Mouse (Mus musculus) heart, embryonic 11.5 days (tissue): ENCODE data around the gene Gigyf1. TPM values are rescaled to one million over a fixed set of nuclear protein-coding genes. Genes with fewer than 3 reads are reported as not detected.
A peak's percentile ranks its signal among the peaks of the same experiment; 100 is the strongest.

Source experiments
- ATAC-seq: fragments of 200-750 bp; cut with Nextera tagmentation; replicated peaks from 2 replicates; pipeline ENCODE4 v1.8.0; 2017; ENCODE audit warnings: moderate library complexity; ENCODE audit not compliant: insufficient number of reproducible peaks, low FRiP score, low TSS enrichment
- H3K27ac ChIP-seq: fragments of 300-500 bp; sonication (generic); 2 replicates; pipeline ENCODE4 v1.5.1; 2014; ENCODE audit warnings: mild to moderate bottlenecking, low read depth, low read length
- H3K27me3 ChIP-seq: fragments of 300-500 bp; sonication (generic); 2 replicates; pipeline ENCODE4 v1.6.1; 2014; ENCODE audit warnings: mild to moderate bottlenecking, low read length, mixed read lengths; ENCODE audit not compliant: control insufficient read depth, insufficient read depth
- H3K36me3 ChIP-seq: fragments of 300-500 bp; sonication (generic); 2 replicates; pipeline ENCODE4 v1.6.1; 2014; ENCODE audit warnings: mild to moderate bottlenecking, low read length, moderate library complexity, mixed read lengths; ENCODE audit not compliant: control insufficient read depth, insufficient read depth
- H3K4me1 ChIP-seq: fragments of 300-500 bp; sonication (generic); 2 replicates; pipeline ENCODE4 v1.6.1; 2014; ENCODE audit warnings: low read length; ENCODE audit not compliant: control insufficient read depth, insufficient read depth
- H3K4me2 ChIP-seq: fragments of 300-500 bp; sonication (generic); 2 replicates; pipeline ENCODE4 v1.6.1; 2014; ENCODE audit warnings: mild to moderate bottlenecking, moderate library complexity
- H3K4me3 ChIP-seq: fragments of 300-500 bp; sonication (generic); 2 replicates; pipeline ENCODE4 v1.5.1; 2014; ENCODE audit warnings: low read depth, low read length
- H3K9ac ChIP-seq: fragments of 300-500 bp; sonication (generic); 2 replicates; pipeline ENCODE4 v1.6.1; 2014; ENCODE audit warnings: mild to moderate bottlenecking, low read depth, low read length, moderate library complexity
- H3K9me3 ChIP-seq: fragments of 300-500 bp; sonication (generic); replicated peaks from 2 replicates; pipeline ENCODE4 v1.6.1; 2016; ENCODE audit warnings: low read length; ENCODE audit not compliant: control insufficient read depth
- WGBS: fragments of 180-500 bp; shearing (Covaris S2); extraction: QIAGEN DNeasy Blood & Tissue Kit; methylation state at CpG from one replicate; pipeline ENCODE4 v1.1.7; 2014; ENCODE audit not compliant: insufficient replicate concordance; 5-methylcytosine and 5-hydroxymethylcytosine counted together
- polyA plus RNA-seq: library from polyadenylated mRNA; unstranded; fragments of >200 nt; fragmentation: Nextera tagmentation; extraction: Ambion mirVana; gene quantifications from 2 replicates; pipeline ENCODE4 v1.2.1, GENCODE M21; 2014

Gigyf1 gene
- polyA plus RNA-seq, 1 experiment from 2014 or later = 9.5 TPM

GRCm38 (mm10) chr5:137522711-137523110 is 4.4 kb downstream of the Gigyf1 start:
- Histone ChIP-seq H3K9ac (no peak overlapping the region), H3K4me1 (0 out of 2 replicates have a peak, but pooled peaks cover 7% of the 10 kb centered on the region), H3K36me3 (peaks cover 69% of the 10 kb centered on the region), H3K27ac (no peak overlapping the region), H3K4me2 (no peak overlapping the region), H3K4me3 (no peak overlapping the region), H3K9me3 (no peaks in the 10 kb centered on the region), H3K27me3 (no peaks in the 10 kb centered on the region)
- WGBS = 83% methylated on average over 11 of the region's 11 CpGs
- ATAC-seq = no peak

- Histone ChIP-seq H3K9ac (no peak overlapping the region), H3K27ac (no peak overlapping the region), H3K9me3 (no peaks in the 10 kb centered on the region), H3K4me1 (0 out of 2 replicates have a peak, but pooled peaks cover 7% of the 10 kb centered on the region), H3K4me2 (no peak overlapping the region), H3K36me3 (peaks cover 78% of the 10 kb centered on the region), H3K4me3 (no peak overlapping the region), H3K27me3 (no peaks in the 10 kb centered on the region)
- WGBS = 82% methylated on average over 25 of the region's 25 CpGs
- no peak for ATAC-seq
Measured at GRCm38 (mm10) chr5:137523396-137524250, 5.3 kb downstream of the Gigyf1 start.

GRCm38 (mm10) chr5:137524251-137524515 is 5.8 kb downstream of the Gigyf1 start:
- no peak overlapping the region for H3K9ac ChIP-seq
- no peak overlapping the region for H3K4me2 ChIP-seq
- H3K27me3 ChIP-seq = no peaks in the 10 kb centered on the region
- ATAC-seq = no peak
- H3K27ac ChIP-seq = no peak overlapping the region
- H3K4me1 ChIP-seq = 0 out of 2 replicates have a peak, but pooled peaks cover 7% of the 10 kb centered on the region
- WGBS = 81% methylated on average over 8 of the region's 8 CpGs
- H3K36me3 ChIP-seq = peaks cover 76% of the 10 kb centered on the region
- no peak overlapping the region for H3K4me3 ChIP-seq
- no peaks in the 10 kb centered on the region for H3K9me3 ChIP-seq

- H3K4me2 ChIP-seq = no peak overlapping the region
- H3K27ac ChIP-seq = no peak overlapping the region
- H3K4me3 ChIP-seq = no peak overlapping the region
- WGBS = 91% methylated on average over 13 of the region's 13 CpGs
- no peaks in the 10 kb centered on the region for H3K27me3 ChIP-seq
- H3K9me3 ChIP-seq = no peaks in the 10 kb centered on the region
- peaks cover 76% of the 10 kb centered on the region for H3K36me3 ChIP-seq
- no peak overlapping the region for H3K9ac ChIP-seq
- H3K4me1 ChIP-seq = 0 out of 2 replicates have a peak, but pooled peaks cover 7% of the 10 kb centered on the region
- ATAC-seq = no peak
Measured at GRCm38 (mm10) chr5:137524671-137525070, 6.3 kb downstream of the Gigyf1 start.

- no peak overlapping the region for H3K9ac ChIP-seq
- WGBS = 82% methylated on average over 16 of the region's 16 CpGs
- H3K4me3 ChIP-seq = no peak overlapping the region
- H3K4me1 ChIP-seq = peaks cover 10% of the 10 kb centered on the region; the same call in 1 of the 2 replicates
- H3K27ac ChIP-seq = no peak overlapping the region
- no peaks in the 10 kb centered on the region for H3K9me3 ChIP-seq
- H3K27me3 ChIP-seq = no peaks in the 10 kb centered on the region
- H3K4me2 ChIP-seq = no peak overlapping the region
- peaks cover 72% of the 10 kb centered on the region for H3K36me3 ChIP-seq
- no peak for ATAC-seq
Measured at GRCm38 (mm10) chr5:137525511-137525910, 7.2 kb downstream of the Gigyf1 start.

- WGBS = 56% methylated on average over 16 of the region's 16 CpGs
Measured at GRCm38 (mm10) chr5:137526192-137526936, 8.0 kb downstream of the Gigyf1 start.

GRCm38 (mm10) chr5:137527413-137527812 is 9.1 kb downstream of the Gigyf1 start:
- no peak overlapping the region for H3K27ac ChIP-seq
- H3K9me3 ChIP-seq = no peaks in the 10 kb centered on the region
- H3K4me1 ChIP-seq = peaks cover 10% of the 10 kb centered on the region; the same call in 1 of the 2 replicates
- 80% methylated on average over 1 of the region's 1 CpGs for WGBS
- no peak for ATAC-seq
- H3K36me3 ChIP-seq = peaks cover 57% of the 10 kb centered on the region
- no peak overlapping the region for H3K4me3 ChIP-seq
- H3K4me2 ChIP-seq = no peak overlapping the region
- no peaks in the 10 kb centered on the region for H3K27me3 ChIP-seq
- H3K9ac ChIP-seq = no peak overlapping the region

More at GRCm38 (mm10) chr5:137526192-137526936, 8.0 kb downstream of the Gigyf1 start:
- H3K4me1 ChIP-seq = peaks cover 10% of the 10 kb centered on the region; the same call in 1 of the 2 replicates
- H3K4me2 ChIP-seq = no peak overlapping the region
- H3K27ac ChIP-seq = no peak overlapping the region
- H3K9ac ChIP-seq = no peak overlapping the region
- no peaks in the 10 kb centered on the region for H3K9me3 ChIP-seq
- ATAC-seq = no peak
- peaks cover 65% of the 10 kb centered on the region for H3K36me3 ChIP-seq
- H3K27me3 ChIP-seq = no peaks in the 10 kb centered on the region
- no peak overlapping the region for H3K4me3 ChIP-seq

- Histone ChIP-seq H3K9me3 (no peaks in the 10 kb centered on the region), H3K4me3 (no peak overlapping the region), H3K27ac (no peak overlapping the region), H3K4me1 (peaks cover 10% of the 10 kb centered on the region; the same call in 1 of the 2 replicates), H3K4me2 (no peak overlapping the region), H3K36me3 (peaks cover 48% of the 10 kb centered on the region), H3K9ac (peak overlapping the region; percentile 10; the same call in 1 of the 2 replicates), H3K27me3 (no peaks in the 10 kb centered on the region)
- no peak for ATAC-seq
- 82% methylated on average over 22 of the region's 22 CpGs for WGBS
Measured at GRCm38 (mm10) chr5:137528247-137528968, 10.1 kb downstream of the Gigyf1 start.
